Mouse (Mus musculus): ENCODE results near the gene Sp8. TPM values are rescaled to one million over a fixed set of nuclear protein-coding genes. Genes with fewer than 3 reads are reported as not detected.

Gene Sp8
- total and polyA plus RNA-seq, 2 experiments from 2014 or later, result 2.0 to 4.4 TPM

DNA sequence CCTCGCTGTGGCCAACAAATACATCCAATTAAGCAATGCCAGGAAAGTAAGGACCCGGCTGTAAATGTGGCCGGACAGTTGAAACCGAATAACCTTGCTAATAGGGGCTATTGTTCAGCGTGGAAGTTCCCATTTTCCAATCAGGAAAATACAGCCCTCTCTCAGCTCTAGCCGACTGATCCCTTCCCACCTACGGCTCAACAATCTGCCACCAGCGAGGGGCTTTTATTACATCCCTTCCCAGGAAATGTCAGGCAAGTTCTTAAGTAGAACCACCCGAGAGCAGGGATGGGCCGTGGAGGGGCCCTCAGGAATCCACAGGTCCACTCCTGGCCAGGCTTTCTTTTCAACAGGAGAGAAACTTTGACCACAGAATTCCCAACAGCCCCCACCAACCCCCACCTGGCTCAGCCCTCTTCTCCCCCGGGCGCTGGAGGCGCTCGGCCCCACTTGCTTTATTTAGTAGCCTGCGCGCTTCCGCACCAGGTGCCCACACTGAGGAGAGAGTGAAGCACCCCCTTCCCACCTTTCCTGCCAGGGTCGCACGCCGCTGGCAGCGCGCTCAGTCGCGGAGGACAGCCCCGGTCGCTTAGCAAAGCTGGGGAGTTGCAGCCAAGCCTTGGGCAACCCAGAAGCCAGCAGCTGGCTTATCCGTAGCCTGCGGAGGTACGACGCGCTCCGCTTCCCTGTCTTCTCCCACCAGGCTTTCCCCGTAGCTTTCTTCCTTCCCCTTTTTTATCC is 3.3 kb upstream of the Sp8 start:
- under 1% methylated on average over 28 of the region's 33 CpGs for WGBS
- Histone ChIP-seq H3K4me2 (ENCODE audit: low read depth, low read length) (no peak overlapping the region), H3K9ac (replicated peaks; ENCODE audit: low read length) (no peak overlapping the region), H3K4me3 (ENCODE audit: low read length) (no peak overlapping the region), H3K27ac (no peak overlapping the region), H3K27me3 (ENCODE audit: insufficient read depth, low read length) (peaks cover 85% of the 10 kb centered on the region), H3K9me3 (ENCODE audit: low read length) (no peaks in the 10 kb centered on the region), H3K4me1 (ENCODE audit: insufficient read depth, low read length) (0 out of 2 replicates have a peak, but pooled peaks cover 2% of the 10 kb centered on the region), H3K36me3 (ENCODE audit: insufficient read depth, low read length) (no peaks in the 10 kb centered on the region)
- TF ChIP-seq CTCF (IDR thresholded peaks at IDR 0.05; ENCODE audit: low read depth), result no peak
- ATAC-seq, result peak; percentile 39; the same call in 1 of the 2 replicates
- no peak for DNase-seq (ENCODE audit: low spot score)

DNA sequence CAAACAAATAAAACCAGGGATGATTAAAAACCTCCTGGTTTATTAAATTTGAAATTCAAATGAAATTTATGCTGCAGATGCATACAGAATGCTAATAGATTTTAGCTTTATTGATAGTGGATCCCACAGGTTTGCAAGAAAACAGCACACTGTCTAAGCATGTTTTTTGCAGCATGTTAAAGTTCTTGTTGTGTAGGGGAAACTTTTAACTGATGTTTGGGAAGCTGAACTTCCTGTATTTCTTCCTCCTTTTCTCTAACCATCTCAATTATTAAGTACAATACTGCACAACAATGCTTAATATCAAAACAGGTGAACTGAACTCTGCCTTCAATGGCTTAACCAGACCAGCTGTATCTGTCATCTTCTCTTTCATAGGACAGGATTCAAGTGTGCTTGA is 2.0 kb upstream of the Sp8 start:
- no peak for ATAC-seq
- H3K36me3 ChIP-seq (ENCODE audit: insufficient read depth, low read length), result no peaks in the 10 kb centered on the region
- no peak for DNase-seq (ENCODE audit: low spot score)
- H3K9me3 ChIP-seq (ENCODE audit: low read length), result no peaks in the 10 kb centered on the region
- H3K27ac ChIP-seq, result no peak overlapping the region
- H3K4me1 ChIP-seq (ENCODE audit: insufficient read depth, low read length), result 0 out of 2 replicates have a peak, but pooled peaks cover 2% of the 10 kb centered on the region
- H3K4me2 ChIP-seq (ENCODE audit: low read depth, low read length), result no peak overlapping the region
- H3K9ac ChIP-seq (replicated peaks; ENCODE audit: low read length), result no peak overlapping the region
- peaks cover 82% of the 10 kb centered on the region for H3K27me3 ChIP-seq (ENCODE audit: insufficient read depth, low read length)
- no peak overlapping the region for H3K4me3 ChIP-seq (ENCODE audit: low read length)
- no peak for TF ChIP-seq CTCF (IDR thresholded peaks at IDR 0.05; ENCODE audit: low read depth)

DNA sequence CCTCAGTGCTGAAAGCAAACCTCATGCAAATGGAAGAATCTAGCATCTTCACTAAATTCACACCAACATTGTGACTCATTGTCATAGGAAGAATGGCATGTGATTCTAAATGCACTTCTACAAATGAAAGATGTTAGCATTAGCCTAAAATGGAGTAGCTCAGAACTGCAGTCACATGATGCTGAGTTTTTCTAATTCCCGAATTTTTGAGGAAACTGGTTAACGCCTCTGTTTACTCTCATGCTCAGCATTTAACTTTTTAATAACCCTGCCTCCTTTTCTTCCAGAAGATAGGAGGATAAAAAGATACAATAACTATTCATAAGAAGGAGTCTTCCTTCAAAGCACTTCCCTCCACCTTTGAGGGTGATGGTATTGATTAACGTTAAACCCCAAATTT is 1.3 kb upstream of the Sp8 start:
- DNase-seq (ENCODE audit: low spot score), result no peak
- Histone ChIP-seq H3K4me2 (ENCODE audit: low read depth, low read length) (no peak overlapping the region), H3K36me3 (ENCODE audit: insufficient read depth, low read length) (no peaks in the 10 kb centered on the region), H3K9ac (replicated peaks; ENCODE audit: low read length) (no peak overlapping the region), H3K4me3 (ENCODE audit: low read length) (no peak overlapping the region), H3K27me3 (ENCODE audit: insufficient read depth, low read length) (peaks cover 81% of the 10 kb centered on the region), H3K9me3 (ENCODE audit: low read length) (no peaks in the 10 kb centered on the region), H3K4me1 (ENCODE audit: insufficient read depth, low read length) (0 out of 2 replicates have a peak, but pooled peaks cover 2% of the 10 kb centered on the region), H3K27ac (no peak overlapping the region)
- TF ChIP-seq CTCF (IDR thresholded peaks at IDR 0.05; ENCODE audit: low read depth), result no peak
- WGBS, result 21% methylated on average over 3 of the region's 3 CpGs
- no peak for ATAC-seq

DNA sequence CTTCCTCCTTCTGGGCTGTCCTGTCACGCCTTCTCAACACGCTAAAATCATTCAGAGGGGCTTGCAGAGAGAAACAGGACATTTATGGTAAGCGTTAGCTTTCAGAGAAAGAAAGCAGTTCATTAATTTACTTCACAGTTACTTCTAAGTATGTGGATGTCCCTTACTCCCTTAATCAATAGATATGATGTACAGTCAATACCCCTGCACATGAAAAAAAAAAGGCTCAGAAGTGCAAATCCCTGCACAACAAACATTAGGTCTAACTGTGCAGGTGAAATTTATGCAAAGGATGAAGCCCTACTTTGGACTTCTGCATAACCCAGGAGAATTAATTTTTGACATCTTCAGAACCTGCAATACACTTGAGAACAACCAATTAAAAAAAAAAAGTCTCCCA is 778 bp upstream of the Sp8 start:
- Histone ChIP-seq H3K27me3 (ENCODE audit: insufficient read depth, low read length) (peaks cover 82% of the 10 kb centered on the region), H3K4me1 (ENCODE audit: insufficient read depth, low read length) (0 out of 2 replicates have a peak, but pooled peaks cover 2% of the 10 kb centered on the region), H3K9me3 (ENCODE audit: low read length) (no peaks in the 10 kb centered on the region), H3K4me2 (ENCODE audit: low read depth, low read length) (no peak overlapping the region), H3K27ac (no peak overlapping the region), H3K9ac (replicated peaks; ENCODE audit: low read length) (no peak overlapping the region), H3K36me3 (ENCODE audit: insufficient read depth, low read length) (no peaks in the 10 kb centered on the region), H3K4me3 (ENCODE audit: low read length) (no peak overlapping the region)
- DNase-seq (ENCODE audit: low spot score), result no peak
- no peak for TF ChIP-seq CTCF (IDR thresholded peaks at IDR 0.05; ENCODE audit: low read depth)
- no peak for ATAC-seq
- WGBS, result 22% methylated on average over 3 of the region's 3 CpGs

DNA sequence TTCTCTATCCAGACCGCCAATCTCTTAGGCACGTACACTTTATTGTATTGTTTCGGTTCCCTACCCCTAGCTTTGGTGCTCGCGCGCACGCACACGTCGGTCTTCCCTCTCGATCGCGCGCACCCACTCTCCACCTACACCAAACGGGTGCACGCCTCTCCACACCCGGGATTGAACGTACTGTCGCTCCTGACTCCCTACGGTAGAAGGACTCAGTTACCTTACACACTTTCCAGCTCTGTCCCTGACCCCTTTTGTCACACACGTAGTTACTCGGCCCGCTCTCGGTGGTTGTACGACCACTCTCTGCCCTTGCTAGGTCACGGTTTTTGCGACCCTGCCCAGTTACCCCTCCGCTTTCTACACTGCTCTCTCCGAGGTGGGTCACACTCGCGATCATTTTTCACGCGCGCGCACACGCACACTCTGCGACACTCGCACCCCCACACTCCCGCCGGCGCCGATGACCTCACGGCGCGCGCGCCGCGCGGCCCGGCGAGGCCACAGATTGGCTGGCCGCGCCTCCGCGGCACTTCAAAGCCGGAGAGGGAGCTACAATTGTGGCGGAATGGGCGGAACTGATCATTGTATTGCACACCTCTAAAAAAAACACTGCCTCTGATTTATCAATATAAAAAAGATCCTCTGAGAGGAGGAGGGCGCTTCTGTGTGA is 656 bp downstream of the Sp8 start:
- H3K9ac ChIP-seq (replicated peaks; ENCODE audit: low read length), result no peak overlapping the region

DNA sequence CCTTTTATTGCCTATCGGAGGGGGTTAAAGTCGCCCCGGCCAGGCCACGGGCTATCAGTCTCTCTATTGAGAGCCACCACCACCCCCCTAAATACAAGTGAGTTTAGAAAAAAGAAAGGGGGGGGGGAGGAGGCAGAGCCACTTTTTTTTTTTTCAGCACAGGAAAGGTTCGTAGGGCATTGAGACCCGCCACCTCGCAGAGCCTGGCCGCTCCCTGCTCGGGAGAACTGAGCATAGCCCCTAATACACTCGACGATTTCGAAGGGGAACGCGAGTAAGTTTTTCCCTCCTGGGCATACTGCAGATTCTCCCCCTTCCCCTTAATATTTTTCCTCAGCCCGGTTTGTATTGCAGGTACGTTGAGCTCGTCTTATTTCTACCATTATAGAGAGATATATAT is 1.3 kb downstream of the Sp8 start:
- ATAC-seq, result no peak
- Histone ChIP-seq H3K36me3 (ENCODE audit: insufficient read depth, low read length) (no peaks in the 10 kb centered on the region), H3K4me3 (ENCODE audit: low read length) (peak overlapping the region; percentile 34), H3K4me2 (ENCODE audit: low read depth, low read length) (peak overlapping the region; percentile 55), H3K27ac (no peak overlapping the region), H3K27me3 (ENCODE audit: insufficient read depth, low read length) (peaks cover 85% of the 10 kb centered on the region), H3K4me1 (ENCODE audit: insufficient read depth, low read length) (0 out of 2 replicates have a peak, but pooled peaks cover 2% of the 10 kb centered on the region), H3K9me3 (ENCODE audit: low read length) (no peaks in the 10 kb centered on the region), H3K9ac (replicated peaks; ENCODE audit: low read length) (no peak overlapping the region)
- no peak for TF ChIP-seq CTCF (IDR thresholded peaks at IDR 0.05; ENCODE audit: low read depth)
- DNase-seq (ENCODE audit: low spot score), result no peak
- WGBS, result under 1% methylated on average over 17 of the region's 17 CpGs

More for the DNA sequence above, 656 bp downstream of the Sp8 start:
- Histone ChIP-seq H3K36me3 (ENCODE audit: insufficient read depth, low read length) (no peaks in the 10 kb centered on the region), H3K4me3 (ENCODE audit: low read length) (peak overlapping the region; percentile 34), H3K4me2 (ENCODE audit: low read depth, low read length) (peak overlapping the region; percentile 55), H3K27me3 (ENCODE audit: insufficient read depth, low read length) (peaks cover 83% of the 10 kb centered on the region), H3K9me3 (ENCODE audit: low read length) (no peaks in the 10 kb centered on the region), H3K4me1 (ENCODE audit: insufficient read depth, low read length) (0 out of 2 replicates have a peak, but pooled peaks cover 2% of the 10 kb centered on the region), H3K27ac (no peak overlapping the region)
- TF ChIP-seq CTCF (IDR thresholded peaks at IDR 0.05; ENCODE audit: low read depth), result no peak
- WGBS, result under 1% methylated on average over 59 of the region's 59 CpGs
- ATAC-seq (peak; percentile 35; the same call in 1 of the 2 replicates), DNase-seq (ENCODE audit: low spot score) (peak; percentile 55)
